Mouse (Mus musculus): Measurements from ENCODE around the gene Wnt1.

DNA sequence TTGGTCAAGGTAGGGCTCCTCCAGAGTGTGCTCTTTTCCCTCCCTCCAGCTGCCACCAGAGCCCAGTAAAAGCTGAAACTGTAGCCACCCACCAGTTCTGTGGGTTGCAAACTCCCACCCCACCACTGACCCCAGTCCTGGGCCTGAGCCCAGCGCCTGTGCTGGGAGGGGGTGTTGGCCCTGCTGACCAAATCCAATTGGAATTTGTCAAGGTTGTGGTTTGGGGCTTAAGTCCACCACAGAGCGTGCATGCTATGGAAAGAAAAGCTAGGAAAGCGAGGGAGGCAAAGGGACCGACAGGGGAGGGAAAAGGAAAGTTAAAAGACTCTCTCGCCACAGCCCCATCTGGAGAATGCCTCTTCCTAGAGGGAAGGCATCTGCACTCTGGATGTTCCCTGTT is 21.4 kb upstream of the Wnt1 start:
- no peak for TF ChIP-seq CTCF (IDR thresholded peaks at IDR 0.05; ENCODE audit: control insufficient read depth, insufficient read depth, insufficient replicate concordance, low read depth, low read length)
- TF ChIP-seq POLR2A (IDR thresholded peaks at IDR 0.05; ENCODE audit: control insufficient read depth, low read depth, low read length), result no peak
